ENCODE assay signal across 11 mouse cellular contexts in genomic region chr5:62672736-62673436, GRCm38 (mm10).
A peak's percentile ranks its signal among the peaks of the same experiment; 100 is the strongest.
DNase-seq lines count a peak whose midpoint lies in the region; ATAC-seq lines count a peak whose summit lies in the region.
"Had no signal": no experiment of that assay in that cellular context is flagged by ENCODE, and none has a peak within 500 bp of the region (broad histone marks: within the 10 kb centered on the region; RNA-seq: fewer than 3 reads in every experiment).

No protein-coding gene starts in this region.

- peak overlapping the region; percentile 32; the same call in 1 of the 2 replicates for H3K27ac ChIP-seq in kidney, embryonic 16.5 days (ENCODE audit: low read length)
- peak overlapping the region; percentile 77 for H3K27ac ChIP-seq in hindbrain, embryonic 10.5 days
- H3K27ac ChIP-seq in midbrain, embryonic 15.5 days, result peak overlapping the region; percentile 44; the same call in 1 of the 2 replicates
- no peak overlapping the region for H3K27ac ChIP-seq in heart, embryonic 11.5 days (ENCODE audit: low read depth, low read length)
- H3K27ac ChIP-seq: heart, embryonic 10.5 days had no signal

- H3K4me2 ChIP-seq in kidney, embryonic 16.5 days (replicated peaks; ENCODE audit: low read depth, low read length), result peak overlapping the region; percentile 37
- peak overlapping the region; percentile 33 for H3K4me2 ChIP-seq in midbrain, embryonic 15.5 days
- H3K4me2 ChIP-seq in heart, embryonic 11.5 days, result no peak overlapping the region

- 7% methylated on average over 9 of the region's 9 CpGs for WGBS in kidney, embryonic 16.5 days
- WGBS in hindbrain, embryonic 10.5 days, result 32% methylated on average over 9 of the region's 9 CpGs
- 18% methylated on average over 9 of the region's 9 CpGs for WGBS in midbrain, embryonic 15.5 days
- WGBS in heart, embryonic 11.5 days (ENCODE audit: insufficient replicate concordance), result 38% methylated on average over 9 of the region's 9 CpGs

- peaks cover 5% of the 10 kb centered on the region for H3K4me1 ChIP-seq in kidney, embryonic 16.5 days (ENCODE audit: insufficient read depth, low read length)
- H3K4me1 ChIP-seq in hindbrain, embryonic 10.5 days (replicated peaks), result peaks cover 14% of the 10 kb centered on the region; the same call in 1 of the 2 replicates
- H3K4me1 ChIP-seq in midbrain, embryonic 15.5 days, result peaks cover 7% of the 10 kb centered on the region
- H3K4me1 ChIP-seq in heart, embryonic 11.5 days (ENCODE audit: control insufficient read depth, insufficient read depth, low read length), result no peaks in the 10 kb centered on the region

- H3K9ac ChIP-seq in kidney, embryonic 16.5 days (replicated peaks; ENCODE audit: low read length), result no peak overlapping the region
- 0 out of 2 replicates have a peak overlapping the region, but pooled peaks have one; percentile 1 for H3K9ac ChIP-seq in midbrain, embryonic 15.5 days
- no peak overlapping the region for H3K9ac ChIP-seq in heart, embryonic 11.5 days (ENCODE audit: low read depth, low read length)

- DNase-seq in kidney, adult 11 months, result no peak
- DNase-seq in embryo, embryonic 10.5 days (ENCODE audit: low spot score), result peak; percentile 47
- peak; percentile 24 for DNase-seq in hindbrain, embryonic 10.5 days (ENCODE audit: low spot score)
- DNase-seq in adrenal gland, postnatal 4 days (ENCODE audit: low spot score in 2 of 2), result no peak
- no peak for DNase-seq in left cerebral cortex, postnatal 10 days (ENCODE audit: extremely low spot score in 1 of 2, low spot score in 2 of 2)
- DNase-seq: kidney, postnatal 14 days; retina, postnatal 1 day had no signal

- no peak overlapping the region; the same call in 1 of the 2 replicates for H3K4me3 ChIP-seq in kidney, embryonic 16.5 days (ENCODE audit: low read length)
- H3K4me3 ChIP-seq in hindbrain, embryonic 10.5 days, result peak overlapping the region; percentile 23; the same call in 1 of the 2 replicates
- no peak overlapping the region for H3K4me3 ChIP-seq in midbrain, embryonic 15.5 days
- H3K4me3 ChIP-seq in heart, embryonic 11.5 days (ENCODE audit: low read depth, low read length), result no peak overlapping the region
- H3K4me3 ChIP-seq: heart, embryonic 10.5 days had no signal

- no peaks in the 10 kb centered on the region for H3K9me3 ChIP-seq in kidney, embryonic 16.5 days (ENCODE audit: low read length)
- no peaks in the 10 kb centered on the region for H3K9me3 ChIP-seq in hindbrain, embryonic 10.5 days
- no peaks in the 10 kb centered on the region for H3K9me3 ChIP-seq in midbrain, embryonic 15.5 days
- no peaks in the 10 kb centered on the region for H3K9me3 ChIP-seq in heart, embryonic 11.5 days (replicated peaks; ENCODE audit: control insufficient read depth, low read length)
- H3K9me3 ChIP-seq: heart, embryonic 10.5 days had no signal

- intact Hi-C loops in left cerebral cortex, postnatal 10 days (cut with DNase I), result no loop called here

- H3K27me3 ChIP-seq in kidney, embryonic 16.5 days (ENCODE audit: insufficient read depth, low read length), result no peaks in the 10 kb centered on the region
- H3K27me3 ChIP-seq in hindbrain, embryonic 10.5 days (ENCODE audit: insufficient read depth, poor library complexity, severe bottlenecking), result no peaks in the 10 kb centered on the region
- no peaks in the 10 kb centered on the region for H3K27me3 ChIP-seq in midbrain, embryonic 15.5 days (replicated peaks)
- H3K27me3 ChIP-seq in heart, embryonic 11.5 days (ENCODE audit: control insufficient read depth, insufficient read depth, low read length), result no peaks in the 10 kb centered on the region

- peak; percentile 57; the same call in 1 of the 2 replicates for ATAC-seq in kidney, embryonic 16.5 days (ENCODE audit: low FRiP score, low TSS enrichment)
- peak; percentile 83 for ATAC-seq in midbrain, embryonic 15.5 days (replicated peaks)
- ATAC-seq in heart, embryonic 11.5 days (replicated peaks; ENCODE audit: insufficient number of reproducible peaks, low FRiP score, low TSS enrichment), result no peak

- H3K36me3 ChIP-seq in kidney, embryonic 16.5 days (ENCODE audit: insufficient read depth, low read length), result no peaks in the 10 kb centered on the region
- H3K36me3 ChIP-seq in hindbrain, embryonic 10.5 days, result no peaks in the 10 kb centered on the region
- H3K36me3 ChIP-seq in midbrain, embryonic 15.5 days (replicated peaks), result no peaks in the 10 kb centered on the region
- no peaks in the 10 kb centered on the region for H3K36me3 ChIP-seq in heart, embryonic 11.5 days (ENCODE audit: control insufficient read depth, insufficient read depth, low read length)
- H3K36me3 ChIP-seq: heart, embryonic 10.5 days had no signal

Comparison
In these comparisons a context has a peak if more than half of its experiments do, and no peak if none do; other contexts are left out.
1. DNase-seq: peak in embryo, embryonic 10.5 days (single experiment) and hindbrain, embryonic 10.5 days (single experiment); none in kidney, adult 11 months (single experiment), adrenal gland, postnatal 4 days (0 of 2) and left cerebral cortex, postnatal 10 days (0 of 2).